Comparison of ENCODE assay signal across 8 mouse cellular contexts in the genomic region with DNA sequence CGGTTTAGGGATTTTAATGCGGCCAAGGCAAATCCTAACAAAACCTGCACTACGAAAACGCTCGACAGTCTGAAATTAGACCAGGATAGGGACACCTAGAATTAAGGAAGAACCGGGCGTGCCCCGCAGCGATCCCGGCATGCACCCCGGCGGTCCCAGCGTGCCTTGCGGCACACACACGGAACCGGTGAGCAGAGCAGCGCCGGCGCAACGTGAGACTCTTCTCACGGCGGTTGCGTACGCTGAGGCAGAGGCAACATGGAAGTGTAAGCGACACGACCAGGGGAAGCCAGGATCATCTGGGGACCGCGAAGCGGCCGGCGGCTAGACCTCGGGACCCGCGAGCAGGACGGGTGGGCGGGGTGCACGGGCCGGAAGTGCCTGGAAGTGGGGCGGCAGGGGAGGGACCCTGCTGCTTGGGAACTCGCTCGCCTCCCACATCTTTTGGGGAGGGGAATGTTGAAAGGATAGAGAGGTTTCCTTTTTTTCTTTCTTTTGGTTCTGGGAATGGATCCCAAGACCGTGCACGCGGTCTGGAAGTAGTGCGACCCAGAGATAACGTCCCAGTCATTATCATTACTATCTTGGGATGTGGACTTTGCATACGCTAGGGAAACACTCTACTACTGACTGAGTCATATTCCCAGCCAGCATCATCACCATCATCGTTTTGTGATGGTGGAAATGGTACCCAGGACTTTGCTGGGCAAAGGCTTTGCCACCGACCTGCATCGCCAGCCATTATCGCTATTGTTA. TPM values are rescaled to one million over a fixed set of nuclear protein-coding genes. Genes with fewer than 3 reads are reported as not detected.
A peak's percentile ranks its signal among the peaks of the same experiment; 100 is the strongest.
DNase-seq lines count a peak whose midpoint lies in the region; ATAC-seq lines count a peak whose summit lies in the region.

A gene (minus strand): TSS at position 106 of the 756 bp plus-strand sequence.
A gene (plus strand): TSS at position 149 of the 756 bp plus-strand sequence.

- ATAC-seq in megakaryocyte, adult 5-6 weeks (ENCODE audit: poor library complexity, severe bottlenecking): peak; percentile 91

- peak; percentile 86 to 96 for DNase-seq in adrenal gland, adult (ENCODE audit: inconsistent age in 2 of 2, low spot score in 1 of 2)
- peak; percentile 85 for DNase-seq in embryo, embryonic 10 days (ENCODE audit: low spot score)
- DNase-seq in gastrocnemius, postnatal 10 days: peak; percentile 82
- peak; percentile 87 for DNase-seq in induced T-regulatory cell, adult 2 months (ENCODE audit: low read depth)
- peak; percentile 75 to 81 for DNase-seq in left cerebral cortex, adult 8-10 months (ENCODE audit: low spot score in 2 of 2)
- peak; percentile 93 for DNase-seq in right cerebral cortex, adult 2 months (ENCODE audit: low spot score in 2 of 2)
- peak; percentile 54 for DNase-seq in urinary bladder, postnatal 10 days (ENCODE audit: low spot score)

RNA-seq across cellular contexts. Expression of the first gene that starts in this region (rescaled TPM):
- 10 to 100 TPM; 10.2 to 10.3 TPM for total RNA-seq in gastrocnemius, postnatal 10 days (2021)
- 10 to 100 TPM; 22.9 to 28.0 (median 25.9) TPM for total RNA-seq in left cerebral cortex, adult 8-10 months (2022)
- 20.2 and 29.5 TPM in 2 replicates for total RNA-seq in megakaryocyte, adult 5-6 weeks (2015)
- total RNA-seq in megakaryocyte, adult 5-6 weeks (2017): 21.3 and 25.7 TPM in 2 replicates

RNA-seq across cellular contexts. Expression of the second gene that starts in this region (rescaled TPM):
- total RNA-seq in gastrocnemius, postnatal 10 days (2021): 10 to 100 TPM; 14.5 to 16.5 TPM
- total RNA-seq in left cerebral cortex, adult 8-10 months (2022): 10 to 100 TPM; 26.7 to 32.6 (median 30.1) TPM
- total RNA-seq in megakaryocyte, adult 5-6 weeks (2015): 49.4 and 54.0 TPM in 2 replicates
- total RNA-seq in megakaryocyte, adult 5-6 weeks (2017): 48.3 and 53.8 TPM in 2 replicates

Comparison
In these comparisons a context has a peak if more than half of its experiments do, and no peak if none do; other contexts are left out.
1. Peak in every context shown above with its lines: DNase-seq and ATAC-seq.